Mouse (Mus musculus): ENCODE data around the gene Olfr1094. TPM values are rescaled to one million over a fixed set of nuclear protein-coding genes. Genes with fewer than 3 reads are reported as not detected.

Gene Olfr1094
- polyA plus RNA-seq (2016; fragmentation: Nextera tagmentation; extraction: Ambion mirVana), result not detected in 2 replicates

DNA sequence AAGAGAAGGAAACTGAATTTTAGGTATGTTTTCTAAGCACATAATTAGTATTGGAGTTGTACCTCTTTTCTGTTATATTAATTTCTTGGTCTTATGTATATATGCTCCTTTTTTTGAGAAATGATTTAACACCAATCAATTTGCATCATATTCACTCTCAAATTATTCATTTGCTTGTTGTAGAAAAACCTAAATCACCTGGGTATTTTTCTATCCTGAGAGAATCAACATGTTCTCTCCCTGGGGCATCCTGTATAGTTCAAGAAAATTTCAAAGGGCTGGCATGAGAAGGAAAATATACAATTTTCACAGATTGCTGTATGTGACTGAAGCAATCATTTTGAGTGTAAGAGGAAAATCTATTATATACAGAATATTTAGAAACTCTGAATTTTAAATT, at the start of gene Olfr1094:
Gene Olfr1094 (plus strand): TSS at position 301 of the 400 bp plus-strand sequence.
- DNase-seq (ENCODE audit: low spot score), result no peak
- no peaks in the 10 kb centered on the region for H3K4me1 ChIP-seq
- H3K27ac ChIP-seq (replicated peaks), result no peak within 1 kb of the TSS
- no peaks in the 10 kb centered on the region for H3K27me3 ChIP-seq (replicated peaks; ENCODE audit: low read depth, poor library complexity, severe bottlenecking)
- no peaks in the 10 kb centered on the region for H3K9me3 ChIP-seq
- no peak within 1 kb of the TSS for H3K4me3 ChIP-seq
- H3K36me3 ChIP-seq (replicated peaks), result no peaks in the 10 kb centered on the region

DNA sequence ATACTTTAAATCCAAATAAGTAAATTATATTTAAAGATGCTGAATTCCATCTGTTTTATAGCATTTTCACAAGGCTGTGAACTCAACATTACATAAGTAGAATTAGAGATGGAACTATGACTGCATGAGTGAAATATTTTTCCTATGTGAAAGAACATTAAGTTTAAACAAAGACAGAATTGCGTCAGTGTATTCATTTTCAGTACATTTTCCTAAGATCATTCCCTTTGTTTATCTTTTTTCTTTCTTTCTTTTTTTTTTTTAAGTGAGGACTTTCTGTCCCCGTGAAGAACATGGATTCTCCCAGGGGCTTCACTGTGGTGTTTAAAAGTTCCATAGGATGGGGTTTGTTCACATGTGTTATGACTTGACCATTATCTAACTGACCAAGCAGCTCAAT, 42.3 kb upstream of the Olfr1094 start, which contains the start of gene Olfr1093:
Gene Olfr1093 (plus strand): TSS at position 301 of the 400 bp plus-strand sequence.
- Histone ChIP-seq H3K4me1 (no peaks in the 10 kb centered on the region), H3K9me3 (no peaks in the 10 kb centered on the region), H3K36me3 (replicated peaks) (no peaks in the 10 kb centered on the region), H3K4me3 (no peak within 1 kb of the TSS), H3K27me3 (replicated peaks; ENCODE audit: low read depth, poor library complexity, severe bottlenecking) (no peaks in the 10 kb centered on the region), H3K27ac (replicated peaks) (no peak within 1 kb of the TSS)
- WGBS, result 87% methylated on average over 2 of the region's 2 CpGs
- no peak for DNase-seq (ENCODE audit: low spot score)

GRCm38 (mm10) chr2:86809918-86810317, 14.5 kb upstream of the Olfr1094 start, which contains the start of gene Olfr141:
TSS of gene Olfr141 (minus strand) at chr2:86810018.
- Histone ChIP-seq H3K4me1 (no peaks in the 10 kb centered on the region), H3K36me3 (replicated peaks) (no peaks in the 10 kb centered on the region), H3K27ac (replicated peaks) (no peak within 1 kb of the TSS), H3K27me3 (replicated peaks; ENCODE audit: low read depth, poor library complexity, severe bottlenecking) (no peaks in the 10 kb centered on the region), H3K9me3 (no peaks in the 10 kb centered on the region), H3K4me3 (no peak within 1 kb of the TSS)
- DNase-seq (ENCODE audit: low spot score), result no peak

DNA sequence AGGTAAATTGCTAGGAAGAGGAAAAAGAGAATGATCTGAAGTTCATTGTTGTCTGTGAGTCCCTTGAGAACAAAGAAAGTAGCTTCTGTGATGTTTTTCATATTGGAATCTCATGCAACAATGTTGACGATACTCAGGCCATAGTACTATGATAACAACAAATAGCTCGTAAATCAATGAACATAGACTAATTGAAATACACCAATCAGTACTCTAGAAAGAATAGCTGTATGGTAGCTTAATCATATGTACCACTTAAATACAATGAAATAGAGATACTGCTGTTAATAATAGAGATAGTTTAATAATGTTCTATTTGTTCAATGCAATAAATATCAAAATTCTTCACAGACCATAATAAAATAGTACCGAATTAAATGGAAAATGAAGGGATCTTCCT, 27.1 kb downstream of the Olfr1094 start, which contains the start of gene Olfr1095:
Gene Olfr1095 (minus strand): TSS at position 101 of the 400 bp plus-strand sequence.
- DNase-seq (ENCODE audit: low spot score), result no peak
- Histone ChIP-seq H3K9me3 (no peaks in the 10 kb centered on the region), H3K4me3 (no peak within 1 kb of the TSS), H3K4me1 (no peaks in the 10 kb centered on the region), H3K27me3 (replicated peaks; ENCODE audit: low read depth, poor library complexity, severe bottlenecking) (no peaks in the 10 kb centered on the region), H3K27ac (replicated peaks) (no peak within 1 kb of the TSS), H3K36me3 (replicated peaks) (no peaks in the 10 kb centered on the region)
- WGBS, result 91% methylated on average over 3 of the region's 3 CpGs

GRCm38 (mm10) chr2:86874702-86875101, 50.2 kb downstream of the Olfr1094 start, which contains the start of gene Gm13723:
TSS of gene Gm13723 (minus strand) at chr2:86874802.
- 80% methylated on average over 1 of the region's 1 CpGs for WGBS
- Histone ChIP-seq H3K9me3 (no peaks in the 10 kb centered on the region), H3K27me3 (replicated peaks; ENCODE audit: low read depth, poor library complexity, severe bottlenecking) (no peaks in the 10 kb centered on the region), H3K27ac (replicated peaks) (no peak within 1 kb of the TSS), H3K36me3 (replicated peaks) (no peaks in the 10 kb centered on the region), H3K4me1 (no peaks in the 10 kb centered on the region), H3K4me3 (no peak within 1 kb of the TSS)
- no peak for DNase-seq (ENCODE audit: low spot score)

Other genes starting within 250 kb of the Olfr1094 start
- not detected in 2 replicates for gene Olfr1082, start 225.7 kb upstream of the Olfr1094 start, polyA plus RNA-seq (2016; fragmentation: Nextera tagmentation; extraction: Ambion mirVana)
- gene Olfr1084, start 184.9 kb upstream of the Olfr1094 start, polyA plus RNA-seq (2016; fragmentation: Nextera tagmentation; extraction: Ambion mirVana), result not detected in 2 replicates
- gene Olfr1085, start 162.6 kb upstream of the Olfr1094 start, polyA plus RNA-seq (2016; fragmentation: Nextera tagmentation; extraction: Ambion mirVana), result not detected in 2 replicates
- not detected in 2 replicates for gene Olfr1086, start 144.6 kb upstream of the Olfr1094 start, polyA plus RNA-seq (2016; fragmentation: Nextera tagmentation; extraction: Ambion mirVana)
- gene Olfr1087, start 126.3 kb upstream of the Olfr1094 start, polyA plus RNA-seq (2016; fragmentation: Nextera tagmentation; extraction: Ambion mirVana), result not detected in 2 replicates
- gene Olfr1089, start 91.0 kb upstream of the Olfr1094 start, polyA plus RNA-seq (2016; fragmentation: Nextera tagmentation; extraction: Ambion mirVana), result not detected in 2 replicates
- not detected in 2 replicates for gene Olfr1090, start 65.7 kb upstream of the Olfr1094 start, polyA plus RNA-seq (2016; fragmentation: Nextera tagmentation; extraction: Ambion mirVana)
- not detected in 2 replicates for gene Olfr1093, start 42.2 kb upstream of the Olfr1094 start, polyA plus RNA-seq (2016; fragmentation: Nextera tagmentation; extraction: Ambion mirVana)
- not detected in 2 replicates for gene Olfr141, start 14.6 kb upstream of the Olfr1094 start, polyA plus RNA-seq (2016; fragmentation: Nextera tagmentation; extraction: Ambion mirVana)
- not detected in 2 replicates for gene Olfr1095, start 27.0 kb downstream of the Olfr1094 start, polyA plus RNA-seq (2016; fragmentation: Nextera tagmentation; extraction: Ambion mirVana)
- not detected in 2 replicates for gene Gm13723, start 50.1 kb downstream of the Olfr1094 start, polyA plus RNA-seq (2016; fragmentation: Nextera tagmentation; extraction: Ambion mirVana)
- not detected in 2 replicates for gene Olfr1097, start 67.6 kb downstream of the Olfr1094 start, polyA plus RNA-seq (2016; fragmentation: Nextera tagmentation; extraction: Ambion mirVana)
- gene Olfr1098, start 99.9 kb downstream of the Olfr1094 start, polyA plus RNA-seq (2016; fragmentation: Nextera tagmentation; extraction: Ambion mirVana), result not detected in 2 replicates
- gene Olfr1099, start 136.0 kb downstream of the Olfr1094 start, polyA plus RNA-seq (2016; fragmentation: Nextera tagmentation; extraction: Ambion mirVana), result not detected in 2 replicates
- gene Olfr1100, start 155.3 kb downstream of the Olfr1094 start, polyA plus RNA-seq (2016; fragmentation: Nextera tagmentation; extraction: Ambion mirVana), result not detected in 2 replicates
- gene Olfr1101, start 166.6 kb downstream of the Olfr1094 start, polyA plus RNA-seq (2016; fragmentation: Nextera tagmentation; extraction: Ambion mirVana), result not detected in 2 replicates
- not detected in 2 replicates for gene Olfr1102, start 173.7 kb downstream of the Olfr1094 start, polyA plus RNA-seq (2016; fragmentation: Nextera tagmentation; extraction: Ambion mirVana)
- gene Olfr1104, start 202.4 kb downstream of the Olfr1094 start, polyA plus RNA-seq (2016; fragmentation: Nextera tagmentation; extraction: Ambion mirVana), result not detected in 2 replicates
- gene Olfr1105, start 211.9 kb downstream of the Olfr1094 start, polyA plus RNA-seq (2016; fragmentation: Nextera tagmentation; extraction: Ambion mirVana), result not detected in 2 replicates
- gene Olfr1106, start 227.6 kb downstream of the Olfr1094 start, polyA plus RNA-seq (2016; fragmentation: Nextera tagmentation; extraction: Ambion mirVana), result not detected in 2 replicates

Data from embryonic facial prominence, embryonic 10.5 days (tissue).